Mouse (Mus musculus) layer of hippocampus, adult 9-11 months (tissue): Measurements from ENCODE around the gene Ankrd13a.

Experiments used
- DNase-seq: peaks from one replicate; pipeline ENCODE4 v3.0.0; 2022

Ankrd13a gene

DNA sequence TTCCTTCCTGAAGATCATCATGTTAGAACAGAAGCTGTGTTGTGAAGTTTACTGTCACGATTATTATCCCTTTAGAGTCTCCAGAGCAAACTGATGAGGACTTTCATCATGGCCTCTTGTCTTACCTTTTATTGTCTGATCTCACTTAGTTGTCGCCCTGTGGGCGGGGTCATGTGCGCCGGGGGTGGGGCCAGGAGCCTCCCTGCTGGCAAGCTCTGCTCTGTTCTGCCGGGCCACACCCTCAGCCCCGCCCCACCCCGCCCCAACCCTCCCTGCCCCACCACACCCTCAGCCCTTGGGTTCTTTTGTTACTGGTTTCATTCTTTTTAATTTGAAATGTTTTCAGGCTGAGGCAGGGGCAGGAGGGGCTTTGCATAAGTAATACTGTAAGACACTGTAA, 26.6 kb downstream of the Ankrd13a start:
- DNase-seq: no peak

DNA sequence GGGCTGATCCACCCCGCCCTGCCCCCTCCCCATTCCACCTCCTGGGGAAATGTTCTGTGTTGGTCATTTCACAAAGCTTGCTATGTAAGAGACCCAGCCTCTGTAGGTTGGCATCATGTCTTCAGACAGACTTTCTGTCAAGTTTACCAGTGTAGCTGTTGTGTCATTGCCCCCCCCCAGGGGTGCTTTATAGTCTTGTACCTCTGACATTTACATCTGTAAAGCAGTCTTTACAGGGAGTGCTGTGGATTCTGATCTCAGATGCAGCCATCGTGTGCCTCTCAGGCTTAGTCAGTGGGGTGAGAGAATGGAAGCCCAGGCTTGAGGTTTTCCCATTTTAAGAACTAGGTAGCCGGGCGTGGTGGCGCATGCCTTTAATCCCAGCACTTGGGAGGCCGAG, 27.4 kb downstream of the Ankrd13a start:
- DNase-seq: no peak

DNA sequence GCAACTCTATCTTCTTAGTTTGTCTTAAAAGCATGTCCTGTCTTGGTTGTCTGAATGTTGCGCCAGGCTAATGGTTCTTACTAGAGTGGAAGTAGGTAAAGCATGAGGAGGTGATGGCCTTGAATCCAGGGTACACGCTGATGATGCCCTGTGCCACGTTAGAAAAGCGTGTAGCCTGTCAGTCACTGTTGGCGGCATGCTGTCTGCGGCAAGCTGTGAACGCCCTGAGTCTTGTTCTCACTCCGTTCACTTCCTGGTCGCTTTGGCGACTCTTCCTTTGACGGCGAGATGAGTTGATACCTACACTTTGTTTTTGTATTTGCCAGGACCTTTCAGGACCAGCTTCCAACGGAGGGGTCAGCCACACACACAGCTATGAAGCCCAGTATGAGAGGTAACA, 28.8 kb downstream of the Ankrd13a start:
- no peak for DNase-seq

DNA sequence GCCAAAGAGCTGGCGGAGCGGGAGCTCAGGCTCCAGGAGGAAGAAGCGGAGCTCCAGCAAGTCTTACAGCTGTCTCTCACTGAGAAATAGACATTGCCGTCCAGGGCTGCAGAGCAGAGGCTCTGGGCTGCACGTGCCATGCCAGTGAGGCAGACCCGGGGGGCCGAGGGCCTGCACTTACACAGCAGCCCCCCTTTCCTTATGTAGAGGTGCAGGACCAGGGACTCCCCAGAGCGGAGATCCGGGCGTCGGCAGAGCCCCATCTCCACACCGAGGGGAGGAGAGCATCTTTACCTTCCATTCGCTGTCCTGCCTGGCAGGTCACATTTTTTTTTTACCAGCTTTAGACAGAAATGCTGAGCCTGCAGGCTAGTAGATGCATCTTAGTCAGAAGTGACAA, 29.9 kb downstream of the Ankrd13a start:
- DNase-seq: no peak

DNA sequence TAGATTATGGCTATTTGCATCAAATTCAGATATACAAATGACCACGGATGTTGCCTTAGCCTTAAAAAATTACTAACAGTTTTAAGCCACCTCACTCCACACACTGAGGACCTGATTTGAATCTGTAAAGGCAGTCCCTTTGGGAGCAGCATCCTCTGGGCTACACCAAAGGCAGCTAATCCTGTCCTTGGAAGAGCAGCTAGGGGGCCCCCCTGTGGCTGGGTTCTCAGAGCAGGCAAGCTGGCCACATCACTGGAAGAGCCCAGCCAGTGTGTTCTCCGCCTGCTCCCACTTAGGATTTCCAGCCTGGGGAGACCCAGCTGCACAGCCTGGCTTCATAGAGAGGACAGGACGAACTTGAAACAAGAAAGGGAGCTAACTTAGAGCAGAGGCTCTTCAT, 30.5 kb downstream of the Ankrd13a start:
- peak; percentile 81 for DNase-seq

DNA sequence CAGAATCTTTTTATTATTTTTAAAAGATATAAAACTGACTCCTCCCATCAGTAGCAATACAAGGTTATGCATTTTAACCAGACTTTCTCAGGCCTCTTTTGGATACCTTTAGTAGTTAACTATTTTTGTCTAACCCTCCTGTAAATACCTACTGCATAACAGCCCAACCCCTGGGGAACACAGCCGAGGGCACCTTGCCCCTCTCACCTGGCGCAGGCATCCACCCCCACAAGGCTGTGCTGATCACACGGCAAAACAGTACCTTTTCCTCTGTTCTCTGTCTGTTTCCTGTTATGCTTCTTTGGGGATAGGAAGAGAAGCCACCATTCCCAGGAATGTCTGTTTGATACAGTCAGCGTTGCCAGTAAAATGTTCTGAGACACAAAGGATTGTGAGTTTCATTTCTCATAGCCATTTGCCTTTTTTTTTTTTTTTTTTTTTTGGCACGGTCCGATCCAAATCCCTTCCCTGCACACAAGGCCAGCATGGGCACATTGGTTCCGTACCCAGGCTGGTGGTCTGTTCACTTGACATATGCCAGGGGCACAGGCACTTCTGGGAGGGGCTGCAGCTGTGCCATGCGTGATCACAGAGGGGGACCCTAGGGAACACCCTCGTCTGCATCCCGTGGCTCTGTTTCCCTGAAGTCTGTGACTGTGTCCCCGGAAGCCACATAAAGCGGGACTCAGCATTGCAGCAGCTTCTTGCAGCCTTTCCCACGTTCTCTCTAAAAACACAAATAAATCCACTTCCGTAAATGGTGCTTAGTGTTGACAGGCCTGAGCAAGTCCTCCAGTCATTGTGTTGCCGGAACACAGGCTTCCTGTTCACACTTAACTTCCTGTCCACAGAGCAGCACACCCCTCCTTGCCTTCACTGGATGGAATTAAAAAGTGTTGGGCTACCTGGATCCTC, 31.2 kb downstream of the Ankrd13a start:
- no peak for DNase-seq

DNA sequence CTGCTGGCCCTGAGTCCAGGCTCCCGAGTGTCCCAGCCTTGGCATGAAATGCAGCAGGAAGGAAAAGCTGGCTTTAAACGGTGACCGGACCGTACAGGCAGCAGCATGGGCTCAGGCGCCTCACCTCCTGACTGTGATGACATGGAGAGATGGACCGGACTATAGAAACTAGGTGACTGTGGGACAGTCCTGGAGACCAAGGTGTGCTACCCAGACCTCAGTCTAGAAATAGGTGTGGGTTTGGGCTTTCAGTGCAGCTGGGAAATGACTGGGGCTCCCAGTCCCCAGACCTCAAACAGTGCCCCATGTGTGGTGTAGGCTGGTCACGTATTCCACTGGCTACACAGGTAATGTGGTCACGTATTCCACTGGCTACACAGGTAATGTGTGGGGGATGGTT, 32.2 kb downstream of the Ankrd13a start:
- no peak for DNase-seq

DNA sequence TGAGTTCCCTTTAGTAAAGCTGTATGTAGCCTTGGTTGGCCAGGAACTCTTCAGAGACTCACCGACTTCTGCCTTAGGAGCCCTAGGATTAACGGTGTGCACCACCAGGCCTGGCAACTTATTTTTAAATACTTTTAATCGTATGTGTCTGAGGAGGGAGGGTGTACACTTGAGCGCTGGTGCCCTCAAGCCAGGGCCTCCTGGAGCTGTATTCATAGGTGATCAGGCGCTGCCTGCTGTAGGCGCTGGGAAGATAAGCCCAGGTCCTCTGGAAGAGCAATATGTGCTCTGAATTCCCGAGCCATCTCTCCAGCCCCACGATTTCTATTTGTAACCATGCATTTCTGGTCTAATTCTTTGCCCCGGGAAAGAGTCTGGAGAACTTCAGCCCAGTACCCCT, 32.6 kb downstream of the Ankrd13a start:
- DNase-seq: no peak

DNA sequence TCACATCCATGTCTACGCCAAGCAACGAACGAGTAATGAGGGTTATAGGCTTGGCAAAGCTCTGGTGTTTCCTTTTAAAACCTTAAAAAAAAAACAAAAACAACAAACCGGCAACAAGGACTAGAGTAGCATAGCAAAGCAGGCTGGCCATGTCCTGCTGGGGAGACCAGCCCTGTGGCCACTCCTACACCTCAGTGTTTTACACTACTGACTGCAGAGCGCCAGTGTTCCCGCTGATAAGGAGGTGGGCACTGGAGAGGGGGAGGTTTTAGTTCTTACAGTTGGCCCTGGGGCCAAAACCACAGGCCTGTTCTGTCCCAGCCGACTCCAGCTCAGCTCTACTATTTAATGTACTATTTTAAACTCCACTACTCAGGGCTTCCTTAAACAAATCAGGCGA, 33.0 kb downstream of the Ankrd13a start:
- no peak for DNase-seq

DNA sequence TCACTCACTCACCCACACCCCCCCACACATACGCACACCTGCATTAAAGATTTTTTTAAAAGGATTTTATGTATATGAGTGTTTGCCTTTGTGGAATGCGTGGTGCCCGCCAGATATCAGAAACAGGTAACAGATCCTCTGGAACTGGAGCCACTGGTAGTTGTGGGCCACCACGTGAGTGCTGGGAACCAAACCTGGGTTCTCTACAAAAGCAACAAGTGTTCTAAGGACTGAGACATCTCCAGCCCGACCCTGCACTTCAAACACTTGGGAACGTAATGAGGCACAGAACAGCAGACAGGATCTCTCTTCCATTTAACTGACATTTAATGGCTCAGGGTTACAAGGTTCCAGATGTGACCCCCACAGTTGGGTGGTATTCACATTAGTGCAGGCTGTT, 33.4 kb downstream of the Ankrd13a start:
- no peak for DNase-seq

DNA sequence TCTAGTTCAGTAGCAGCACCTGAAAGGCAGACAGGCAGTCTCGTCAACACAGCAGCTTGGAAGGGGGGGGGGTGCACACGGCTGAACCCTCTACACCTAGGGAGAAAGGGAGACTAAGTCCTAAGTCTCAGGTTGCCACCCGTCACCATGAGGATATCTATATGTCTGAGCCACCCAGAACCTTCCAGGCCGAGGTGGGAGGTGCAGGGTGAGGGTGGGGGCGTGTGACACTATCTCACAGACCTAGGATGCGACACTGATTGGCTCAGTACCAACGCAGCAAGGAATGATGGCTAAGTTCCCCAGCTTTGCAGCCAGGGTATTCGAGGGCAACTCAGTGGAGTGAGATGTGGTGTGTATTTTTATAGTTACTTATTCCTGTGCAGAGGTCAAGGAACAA, 33.9 kb downstream of the Ankrd13a start:
- DNase-seq: no peak

DNA sequence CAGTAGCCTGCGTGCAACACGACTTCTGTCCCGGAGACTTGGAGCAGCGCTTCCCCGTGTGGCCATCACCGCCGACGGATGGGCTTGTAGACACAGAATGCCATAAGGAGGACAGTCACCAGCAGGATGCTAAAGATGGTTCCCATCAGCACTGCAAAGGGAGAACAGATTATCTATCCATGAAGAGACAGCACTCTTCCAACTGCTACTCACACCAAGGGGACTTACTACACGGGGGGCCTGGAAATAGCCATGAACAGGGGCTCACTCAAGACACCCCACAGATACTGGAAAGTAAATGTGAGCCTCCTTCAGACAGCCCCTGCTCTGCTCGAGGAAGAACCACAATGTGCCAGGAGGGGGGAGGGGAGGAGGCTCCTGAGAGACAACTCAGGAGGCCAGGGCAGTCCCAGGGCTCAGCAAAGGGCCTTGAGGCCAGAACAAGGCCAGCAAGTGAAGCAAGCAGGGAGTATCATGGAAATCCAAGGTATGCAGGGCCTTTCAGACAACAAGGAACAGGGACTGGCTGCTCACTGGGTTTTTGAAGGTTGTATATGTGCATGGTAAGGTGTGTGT, 34.8 kb downstream of the Ankrd13a start:
- DNase-seq: no peak

DNA sequence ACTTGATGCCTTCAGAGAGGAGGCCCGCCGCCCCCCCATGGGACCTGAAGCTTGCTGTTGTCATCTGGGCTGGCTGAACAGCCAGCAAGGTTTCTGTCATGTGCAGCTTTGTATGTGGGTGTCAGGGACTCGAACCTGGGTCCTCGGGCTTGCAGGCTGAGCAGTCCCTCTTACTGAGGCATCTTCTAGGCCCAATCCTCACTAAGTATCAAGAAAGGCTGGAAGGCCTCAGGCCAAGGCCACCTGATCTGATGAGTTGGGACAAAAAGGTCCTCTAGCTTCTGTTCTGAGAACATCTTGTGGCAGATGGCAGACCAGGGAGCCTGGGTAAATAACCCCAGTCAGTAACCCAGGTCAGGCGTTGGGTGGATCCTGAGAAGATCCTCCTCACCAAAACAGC, 35.3 kb downstream of the Ankrd13a start:
- no peak for DNase-seq

DNA sequence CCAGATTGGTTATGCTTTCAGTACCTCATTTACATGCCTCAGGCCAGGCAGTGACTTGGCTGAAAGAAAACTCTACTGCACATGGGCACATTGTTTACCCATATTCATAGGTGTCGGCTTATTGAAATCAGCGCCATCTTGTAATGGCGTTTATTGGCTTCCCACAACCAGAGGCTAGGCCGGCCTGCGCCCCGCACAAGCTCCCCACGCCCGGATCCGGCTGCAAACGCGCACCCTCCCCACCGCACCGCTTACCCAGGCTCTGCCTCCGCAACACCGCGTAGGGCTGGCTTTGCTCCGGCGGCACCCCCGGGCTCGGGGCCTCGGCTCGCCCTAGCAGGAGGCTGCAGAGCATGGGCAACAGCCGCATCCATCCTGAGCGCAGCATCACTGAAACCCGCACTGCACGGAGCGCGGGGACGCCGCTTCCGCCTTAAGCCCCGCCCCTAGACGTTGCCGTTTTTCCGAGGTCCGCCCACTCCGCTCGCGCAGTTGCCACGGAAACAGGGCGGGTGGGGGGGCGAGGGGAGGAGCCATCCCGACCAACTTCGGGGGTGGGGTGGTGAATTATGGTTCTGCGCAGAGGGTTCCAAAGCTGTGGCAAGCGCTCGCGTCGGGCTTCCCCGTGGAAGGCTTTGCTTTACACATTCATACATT, 39.2 kb downstream of the Ankrd13a start:
- DNase-seq: peak; percentile 88

DNA sequence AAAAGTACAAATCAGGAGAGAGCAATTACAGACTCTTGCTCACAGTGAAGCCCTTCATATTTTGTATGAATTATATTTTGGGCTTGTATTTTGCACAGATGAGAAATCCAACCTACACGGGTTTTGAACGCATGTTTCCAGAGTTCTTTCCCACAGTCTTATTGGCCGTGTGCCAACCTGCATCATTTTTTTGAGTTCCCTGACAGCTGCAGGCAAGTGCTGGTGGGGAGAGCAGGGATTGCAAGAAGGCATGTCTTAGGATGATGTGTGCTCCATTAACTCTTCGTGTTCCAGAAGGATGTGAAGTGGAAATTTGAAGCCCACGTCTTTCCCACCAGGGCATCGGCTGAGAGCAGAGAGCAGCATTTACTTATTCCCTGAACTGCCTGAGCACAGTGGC, 42.1 kb downstream of the Ankrd13a start:
- DNase-seq: no peak

DNA sequence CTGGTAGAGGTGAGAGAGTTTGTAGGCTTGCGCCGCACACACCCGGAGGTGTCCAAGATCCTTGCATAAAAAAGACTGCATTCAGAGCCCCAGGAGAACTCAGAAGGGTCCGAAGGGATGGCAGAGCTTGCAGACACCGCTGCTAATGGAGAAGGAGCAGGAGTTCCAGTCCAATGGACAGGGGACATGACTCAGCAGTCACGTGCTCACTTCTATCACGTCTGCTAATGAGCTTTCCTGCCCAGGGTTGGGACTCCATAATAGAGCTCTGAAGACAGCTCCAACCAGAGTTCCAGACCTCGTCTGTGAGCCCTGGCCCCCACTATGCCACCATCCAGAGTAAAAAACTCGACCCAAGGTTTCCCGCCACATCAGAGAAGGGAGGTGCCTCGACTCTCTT, 43.6 kb downstream of the Ankrd13a start:
- no peak for DNase-seq

DNA sequence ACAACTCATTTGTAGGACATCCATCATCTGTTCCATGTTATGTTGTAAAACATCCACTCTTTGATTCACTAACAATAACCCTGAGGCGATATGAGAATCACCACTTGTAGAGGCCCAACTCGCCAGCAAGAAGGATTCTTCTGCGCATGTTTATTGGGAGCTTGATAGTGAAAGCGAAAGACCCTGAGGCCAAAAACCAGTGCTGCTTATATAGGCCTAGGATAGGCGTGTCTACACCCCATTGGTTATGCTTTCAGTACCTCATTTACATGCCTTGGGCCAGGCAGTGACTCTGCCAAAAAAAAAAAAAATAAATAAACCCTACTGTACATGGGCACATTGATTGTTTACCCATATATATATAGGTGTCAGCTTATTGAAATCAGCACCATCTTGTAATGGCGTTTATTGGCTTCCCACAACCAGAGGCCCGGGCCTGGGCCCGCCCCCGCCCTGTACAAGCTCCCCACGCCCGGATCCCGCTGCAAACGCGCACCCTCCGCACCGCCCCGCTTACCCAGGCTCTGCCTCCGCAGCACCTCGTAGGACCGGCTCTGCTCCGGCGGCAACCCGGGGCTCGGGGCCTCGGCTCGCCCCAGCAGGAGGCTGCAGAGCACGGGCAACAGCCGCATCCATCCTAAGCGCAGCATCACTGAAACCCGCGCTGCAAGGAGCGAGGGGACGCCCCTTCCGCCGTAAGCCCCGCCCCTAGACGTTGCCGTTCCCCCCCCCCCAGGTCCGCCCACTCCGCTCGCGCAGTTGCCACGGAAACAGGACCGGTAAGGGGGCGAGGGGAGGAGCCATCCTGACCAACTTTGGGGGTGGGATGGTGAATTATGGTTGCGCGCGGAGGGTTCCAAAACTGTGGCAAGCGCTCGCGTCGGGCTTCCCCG, 48.6 kb downstream of the Ankrd13a start, which contains the start of gene 1500011B03Rik:
TSS of gene 1500011B03Rik (minus strand) at position 673 of the 893 bp plus-strand sequence.
- peak; percentile 74 for DNase-seq

DNA sequence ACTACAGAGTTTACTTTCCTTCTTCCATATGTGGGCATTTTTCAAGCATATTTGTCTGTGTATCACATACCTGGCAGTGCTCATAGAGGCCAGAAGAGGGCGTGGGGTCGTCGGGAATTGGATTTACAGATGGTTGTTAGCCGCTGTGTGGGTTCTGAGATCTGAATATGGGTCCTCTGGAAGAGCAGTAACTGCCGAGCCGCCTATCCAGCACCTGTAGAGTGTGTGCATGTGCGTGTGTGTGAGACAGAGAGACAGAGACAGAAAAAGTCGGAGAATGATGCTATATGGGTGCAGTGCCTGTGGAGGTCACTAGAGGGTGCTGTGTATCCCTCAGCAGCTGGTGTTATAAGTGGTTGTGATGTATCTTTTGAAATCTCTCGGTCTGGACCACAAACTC, 49.7 kb downstream of the Ankrd13a start:
- peak; percentile 38 for DNase-seq

DNA sequence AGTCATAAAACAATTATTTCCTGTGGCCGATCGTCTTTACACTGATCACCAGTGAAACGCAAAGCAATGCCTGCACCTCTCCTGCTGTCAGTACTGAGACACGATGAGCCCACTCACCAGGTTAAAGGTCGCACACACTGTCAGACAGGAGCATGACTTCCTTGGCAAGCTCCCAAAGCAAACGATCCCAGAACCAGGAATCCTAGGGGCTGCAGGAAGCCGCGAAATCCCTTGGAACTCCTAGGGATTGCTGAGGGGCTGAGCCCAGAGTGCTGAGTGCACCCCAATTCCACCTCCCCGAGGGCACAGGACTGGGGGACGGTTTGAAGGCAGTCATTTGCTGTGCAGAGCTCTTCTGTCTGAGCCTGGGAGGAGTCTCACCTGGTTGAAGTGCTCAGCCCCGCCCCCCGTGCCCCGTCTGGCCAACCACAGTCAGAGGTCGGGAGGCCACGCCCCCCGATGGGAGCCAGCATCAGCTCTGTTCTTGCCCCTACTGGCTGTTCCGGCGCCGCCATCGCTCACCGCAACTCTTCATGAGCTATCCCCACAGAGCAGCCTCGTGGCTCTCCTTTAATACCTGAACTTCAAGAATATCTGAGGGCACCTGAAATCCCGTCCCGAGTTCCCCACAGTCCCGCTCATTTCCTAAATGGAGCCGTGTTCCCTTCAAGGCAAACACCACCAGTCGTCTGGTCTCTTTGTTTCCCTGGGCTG, 51.7 kb downstream of the Ankrd13a start:
- no peak for DNase-seq

DNA sequence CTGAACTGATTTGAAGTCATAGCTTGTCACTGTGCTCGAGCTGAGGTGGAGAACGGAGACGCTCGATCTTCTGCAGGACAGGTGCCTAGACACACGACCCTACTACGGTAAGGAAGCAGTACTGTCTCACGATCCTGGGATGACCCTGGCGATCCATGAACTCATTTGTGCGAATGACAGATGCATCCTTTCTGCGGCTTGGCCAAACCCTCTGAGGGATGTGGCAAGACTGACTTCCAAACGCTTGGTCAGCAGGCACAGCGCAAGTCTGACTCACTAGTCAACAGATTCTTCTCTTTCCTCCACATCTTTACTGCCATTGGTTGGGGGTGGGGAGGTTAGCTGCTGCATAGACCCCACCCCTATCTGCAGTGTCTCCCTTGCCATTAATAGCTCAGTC, 53.0 kb downstream of the Ankrd13a start:
- DNase-seq: no peak

DNA sequence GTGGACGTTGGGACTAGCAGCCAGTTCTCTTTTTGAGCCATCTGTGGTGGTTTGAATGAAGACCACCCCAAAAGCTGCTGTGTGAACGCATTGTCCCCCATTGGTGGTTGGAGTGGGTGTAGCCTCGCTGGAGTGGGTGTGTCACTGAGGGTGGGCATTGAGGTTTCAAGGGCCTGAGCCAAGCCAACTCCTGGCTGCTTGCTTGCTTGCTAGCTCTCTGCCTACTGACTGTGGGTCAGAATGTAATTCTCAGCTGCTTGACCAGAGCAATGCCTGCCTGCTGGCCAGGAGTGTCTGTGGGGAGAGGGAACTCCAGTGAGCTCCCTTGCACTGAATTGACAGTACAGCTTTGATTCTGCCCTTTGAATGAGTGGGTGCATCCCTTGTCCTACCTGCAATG, 55.3 kb downstream of the Ankrd13a start:
- no peak for DNase-seq

DNA sequence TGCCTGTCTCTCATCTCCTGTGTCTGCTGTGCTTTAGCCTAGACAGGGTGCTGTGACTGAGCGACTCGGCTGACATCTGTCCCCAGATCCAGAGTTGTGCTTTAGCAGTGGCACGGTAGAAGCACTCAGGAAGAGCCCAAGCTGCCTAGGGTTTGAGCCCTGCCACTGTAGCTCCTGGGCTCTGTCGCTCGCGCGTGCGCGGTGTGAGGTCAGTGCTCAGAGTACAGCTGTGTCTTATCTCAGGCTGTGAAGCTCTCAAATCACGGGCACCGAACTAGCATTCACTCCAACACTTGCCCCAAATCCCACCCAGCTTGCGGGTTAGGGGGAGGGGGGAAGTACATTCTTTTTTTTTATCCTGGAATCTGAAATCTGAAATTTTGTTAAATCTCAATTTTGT, 62.4 kb downstream of the Ankrd13a start:
- no peak for DNase-seq
